In genomic region chr8:8486866-8487265, GRCm38 (mm10) we compare ENCODE assay signal across 20 mouse cellular contexts.
DNase-seq lines count a peak whose midpoint lies in the region; ATAC-seq lines count a peak whose summit lies in the region.
"Had no signal": no experiment of that assay in that cellular context is flagged by ENCODE, and none has a peak within 500 bp of the region (broad histone marks: within the 10 kb centered on the region; RNA-seq: fewer than 3 reads in every experiment).

No protein-coding gene starts in this region.

- DNase-seq in frontal cortex, postnatal 10 days (ENCODE audit: low spot score in 2 of 2): no peak
- DNase-seq in midbrain, embryonic 11.5 days (ENCODE audit: low spot score, missing footprints): peak; percentile 83
- no peak for DNase-seq in midbrain, embryonic 14.5 days
- peak; percentile 21 to 74 for DNase-seq in layer of hippocampus, adult 18-20 months (ENCODE audit: low spot score in 2 of 2)
- DNase-seq in right cerebral cortex, postnatal 25 days: peak; percentile 21
- no peak for DNase-seq in kidney, adult 8-10 months
- DNase-seq: adrenal gland, adult 2 months; cerebellum, adult 8-10 months; embryo, embryonic 11 days; gastrocnemius, postnatal 10 days; heart, postnatal 14 days; kidney, adult 11 months; kidney, postnatal 14 days; lung, postnatal 10 days; thymus, postnatal 36 days had no signal

- no peak overlapping the region for H3K9ac ChIP-seq in midbrain, embryonic 11.5 days (ENCODE audit: low read length)
- no peak overlapping the region for H3K9ac ChIP-seq in midbrain, embryonic 14.5 days (replicated peaks; ENCODE audit: low read length)
- H3K9ac ChIP-seq: embryonic facial prominence, embryonic 15.5 days; hindbrain, embryonic 15.5 days; limb, embryonic 15.5 days had no signal

- whole genome bisulfite sequencing in midbrain, embryonic 11.5 days: 72% methylated on average over 3 of the region's 3 CpGs
- WGBS in midbrain, embryonic 14.5 days: 74% methylated on average over 3 of the region's 3 CpGs

- peak; percentile 78 for ATAC-seq in frontal cortex, adult (ENCODE audit: low TSS enrichment)
- ATAC-seq in midbrain, embryonic 11.5 days (ENCODE audit: low FRiP score): no peak
- no peak for ATAC-seq in midbrain, embryonic 14.5 days (ENCODE audit: low FRiP score, low TSS enrichment)

- H3K9me3 ChIP-seq in midbrain, embryonic 11.5 days (ENCODE audit: control insufficient read depth, low read length): no peaks in the 10 kb centered on the region
- no peaks in the 10 kb centered on the region for H3K9me3 ChIP-seq in midbrain, embryonic 14.5 days (ENCODE audit: control insufficient read depth, low read length)
- H3K9me3 ChIP-seq: embryonic facial prominence, embryonic 15.5 days; forebrain, embryonic 10.5 days; hindbrain, embryonic 15.5 days; limb, embryonic 15.5 days had no signal

- no peak overlapping the region for H3K4me2 ChIP-seq in midbrain, embryonic 11.5 days
- H3K4me2 ChIP-seq in midbrain, embryonic 14.5 days (ENCODE audit: low read length): no peak overlapping the region
- H3K4me2 ChIP-seq: embryonic facial prominence, embryonic 15.5 days; hindbrain, embryonic 15.5 days; limb, embryonic 15.5 days had no signal

- H3K4me3 ChIP-seq in midbrain, embryonic 11.5 days (ENCODE audit: low read depth, low read length): no peak overlapping the region
- no peak overlapping the region for H3K4me3 ChIP-seq in midbrain, embryonic 14.5 days (replicated peaks; ENCODE audit: low read depth, low read length)
- H3K4me3 ChIP-seq: embryonic facial prominence, embryonic 15.5 days; forebrain, embryonic 10.5 days; hindbrain, embryonic 15.5 days; limb, embryonic 15.5 days had no signal

- H3K27ac ChIP-seq in midbrain, embryonic 11.5 days (ENCODE audit: low read depth, low read length): no peak overlapping the region
- H3K27ac ChIP-seq in midbrain, embryonic 14.5 days (replicated peaks; ENCODE audit: low read depth, low read length): no peak overlapping the region
- H3K27ac ChIP-seq: embryonic facial prominence, embryonic 15.5 days; forebrain, embryonic 10.5 days; hindbrain, embryonic 15.5 days; limb, embryonic 15.5 days had no signal

- peaks cover 39% of the 10 kb centered on the region for H3K4me1 ChIP-seq in midbrain, embryonic 11.5 days (ENCODE audit: control insufficient read depth, insufficient read depth, low read length)
- H3K4me1 ChIP-seq in midbrain, embryonic 14.5 days (ENCODE audit: control insufficient read depth, insufficient read depth, low read length): peaks cover 32% of the 10 kb centered on the region

- H3K27me3 ChIP-seq in midbrain, embryonic 11.5 days (ENCODE audit: control insufficient read depth, insufficient read depth, low read length): peaks cover 34% of the 10 kb centered on the region
- peaks cover 9% of the 10 kb centered on the region for H3K27me3 ChIP-seq in midbrain, embryonic 14.5 days (ENCODE audit: control insufficient read depth, insufficient read depth, low read length)

- no peaks in the 10 kb centered on the region for H3K36me3 ChIP-seq in midbrain, embryonic 11.5 days (ENCODE audit: control insufficient read depth, insufficient read depth, low read length)
- no peaks in the 10 kb centered on the region for H3K36me3 ChIP-seq in midbrain, embryonic 14.5 days (ENCODE audit: control insufficient read depth, insufficient read depth, low read length)
- H3K36me3 ChIP-seq: embryonic facial prominence, embryonic 15.5 days; forebrain, embryonic 10.5 days; hindbrain, embryonic 15.5 days; limb, embryonic 15.5 days had no signal

Comparison
In these comparisons a context has a peak if more than half of its experiments do, and no peak if none do; other contexts are left out.
1. DNase-seq: peak in midbrain, embryonic 11.5 days (single experiment), layer of hippocampus, adult 18-20 months (2 of 2) and right cerebral cortex, postnatal 25 days (single experiment); none in frontal cortex, postnatal 10 days (0 of 2), midbrain, embryonic 14.5 days (single experiment) and kidney, adult 8-10 months (0 of 2).